Mouse (Mus musculus) bone marrow, adult 2 months (tissue): ENCODE results near the gene Wdr5.

ENCODE experiments used
- CTCF ChIP-seq: fragments of 200-500 bp; IDR thresholded peaks from 2 replicates; pipeline ENCODE4 v1.5.1; 2011; ENCODE audit warnings: low read length, control low read depth; ENCODE audit not compliant: control insufficient read depth, insufficient read depth
- POLR2A ChIP-seq: fragments of 200-500 bp; IDR thresholded peaks from 2 replicates; pipeline ENCODE4 v1.6.1; 2011; ENCODE audit warnings: low read depth, mild to moderate bottlenecking, control low read depth, low read length, borderline replicate concordance; ENCODE audit not compliant: control insufficient read depth

DNA sequence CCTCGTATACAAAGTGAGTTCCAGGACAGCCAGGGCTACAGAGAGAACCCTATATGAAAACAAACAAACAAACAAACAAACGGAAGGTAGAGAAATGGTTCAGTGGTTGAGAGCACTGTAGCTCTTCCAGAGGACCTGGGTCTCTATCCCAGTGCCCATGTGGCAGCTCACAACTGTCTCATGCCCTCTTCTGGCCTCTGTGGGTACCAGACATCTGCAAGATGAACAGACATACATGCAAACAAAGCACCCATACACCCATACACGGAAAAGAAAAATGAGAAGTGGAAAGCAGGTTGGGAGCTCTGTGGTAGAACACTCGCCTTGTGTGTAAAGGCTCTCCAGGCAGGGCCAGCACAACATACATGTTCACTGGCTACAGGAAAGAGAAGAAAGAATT is 34.6 kb upstream of the Wdr5 start:
- TF ChIP-seq POLR2A (no peak), CTCF (peak; percentile 29; the same call in 1 of the 2 replicates)
